ENCODE assay signal across 37 mouse cellular contexts in genomic region chr12:105597135-105597534, GRCm38 (mm10). TPM values are rescaled to one million over a fixed set of nuclear protein-coding genes. Genes with fewer than 3 reads are reported as not detected.
DNase-seq lines count a peak whose midpoint lies in the region; ATAC-seq and TF ChIP-seq lines count a peak whose summit lies in the region.
"Had no signal": no experiment of that assay in that cellular context is flagged by ENCODE, and none has a peak within 500 bp of the region (broad histone marks: within the 10 kb centered on the region; RNA-seq: fewer than 3 reads in every experiment).

No protein-coding gene starts in this region.

- dilution Hi-C loops in CH12.LX (cut with MboI; ENCODE audit: extremely low pct_ligation_motif_present, extremely low pct_unique_long_range_greater_than_20kb, low sequenced_read_pairs) = no loop called here

- H3K9me3 ChIP-seq in kidney, embryonic 14.5 days (ENCODE audit: control insufficient read depth, low read length) = no peaks in the 10 kb centered on the region
- H3K9me3 ChIP-seq in midbrain, embryonic 11.5 days (ENCODE audit: control insufficient read depth, low read length) = no peaks in the 10 kb centered on the region
- no peaks in the 10 kb centered on the region for H3K9me3 ChIP-seq in midbrain, embryonic 13.5 days
- H3K9me3 ChIP-seq in CH12.LX (replicated peaks; ENCODE audit: low read length) = no peaks in the 10 kb centered on the region
- H3K9me3 ChIP-seq in forebrain, embryonic 16.5 days (ENCODE audit: control insufficient read depth, low read length) = no peaks in the 10 kb centered on the region
- H3K9me3 ChIP-seq: embryonic facial prominence, embryonic 10.5 days; embryonic facial prominence, embryonic 15.5 days; forebrain, embryonic 13.5 days; hindbrain, embryonic 12.5 days; intestine, embryonic 15.5 days; limb, embryonic 15.5 days had no signal

- in situ Hi-C loops in CH12.LX (cut with MboI; ENCODE audit: low pct_ligation_motif_present, low pct_unique_long_range_greater_than_20kb, low sequenced_read_pairs) = no loop called here

- no peaks in the 10 kb centered on the region for H3K27me3 ChIP-seq in kidney, embryonic 14.5 days (ENCODE audit: control insufficient read depth, insufficient read depth, low read length)
- no peaks in the 10 kb centered on the region; the same call in 1 of the 2 replicates for H3K27me3 ChIP-seq in midbrain, embryonic 11.5 days (ENCODE audit: control insufficient read depth, insufficient read depth, low read length)
- H3K27me3 ChIP-seq in midbrain, embryonic 13.5 days = no peaks in the 10 kb centered on the region
- no peaks in the 10 kb centered on the region for H3K27me3 ChIP-seq in CH12.LX (replicated peaks)
- no peaks in the 10 kb centered on the region for H3K27me3 ChIP-seq in splenic B cell, adult 2 months (ENCODE audit: control insufficient read depth, insufficient read depth, low read length, poor library complexity, severe bottlenecking)
- H3K27me3 ChIP-seq in forebrain, embryonic 16.5 days (replicated peaks; ENCODE audit: control insufficient read depth, insufficient read depth, low read length) = no peaks in the 10 kb centered on the region
- H3K27me3 ChIP-seq: embryonic facial prominence, embryonic 15.5 days; forebrain, embryonic 13.5 days; hindbrain, embryonic 12.5 days; intestine, embryonic 15.5 days; limb, embryonic 15.5 days had no signal

- H3K36me3 ChIP-seq in kidney, embryonic 14.5 days (ENCODE audit: control insufficient read depth, insufficient read depth, low read length) = no peaks in the 10 kb centered on the region
- no peaks in the 10 kb centered on the region for H3K36me3 ChIP-seq in midbrain, embryonic 11.5 days (ENCODE audit: control insufficient read depth, insufficient read depth, low read length)
- no peaks in the 10 kb centered on the region for H3K36me3 ChIP-seq in midbrain, embryonic 13.5 days
- H3K36me3 ChIP-seq in CH12.LX (replicated peaks in 1 of 2; ENCODE audit: control insufficient read depth in 1 of 2, insufficient read depth in 1 of 2, low read length in 1 of 2) = no peaks in the 10 kb centered on the region
- no peaks in the 10 kb centered on the region for H3K36me3 ChIP-seq in splenic B cell, adult 2 months (ENCODE audit: control insufficient read depth, insufficient read depth, low read length, poor library complexity, severe bottlenecking)
- no peaks in the 10 kb centered on the region for H3K36me3 ChIP-seq in forebrain, embryonic 16.5 days (ENCODE audit: control insufficient read depth, insufficient read depth)
- H3K36me3 ChIP-seq: embryonic facial prominence, embryonic 10.5 days; embryonic facial prominence, embryonic 15.5 days; hindbrain, embryonic 12.5 days; intestine, embryonic 15.5 days; limb, embryonic 15.5 days had no signal

- no peak for DNase-seq in kidney, postnatal 14 days
- DNase-seq in midbrain, embryonic 11.5 days (ENCODE audit: low spot score, missing footprints) = peak; percentile 33
- peak; percentile 92 for DNase-seq in CH12.LX (ENCODE audit: extremely low read depth)
- peak; percentile 94 for DNase-seq in splenic B cell, adult 2 months (ENCODE audit: low read depth, low spot score)
- DNase-seq: adrenal gland, postnatal 36 days; cerebellum, adult 2 months; cerebellum, postnatal 25 days; gastrocnemius, postnatal 25 days; heart, adult 18-20 months; heart, postnatal 36 days; kidney, adult 2 months; kidney, postnatal 4 days; left cerebral cortex, postnatal 4 days; lung, adult 18-20 months; lung, postnatal 4 days; midbrain, embryonic 14.5 days; retina, postnatal 1 day; right cerebral cortex, postnatal 14 days; thymus, postnatal 14 days had no signal

- 61% methylated on average over 8 of the region's 8 CpGs for WGBS in kidney, embryonic 14.5 days
- 80% methylated on average over 8 of the region's 8 CpGs for WGBS in midbrain, embryonic 11.5 days
- whole genome bisulfite sequencing in midbrain, embryonic 13.5 days = 83% methylated on average over 8 of the region's 8 CpGs
- WGBS in forebrain, embryonic 16.5 days = 81% methylated on average over 8 of the region's 8 CpGs

- no peak overlapping the region for H3K4me2 ChIP-seq in kidney, embryonic 14.5 days (replicated peaks; ENCODE audit: low read depth, low read length)
- H3K4me2 ChIP-seq in midbrain, embryonic 11.5 days = no peak overlapping the region
- no peak overlapping the region for H3K4me2 ChIP-seq in midbrain, embryonic 13.5 days (replicated peaks)
- no peak overlapping the region for H3K4me2 ChIP-seq in CH12.LX (ENCODE audit: insufficient read depth, low read depth, poor library complexity, severe bottlenecking)
- no peak overlapping the region for H3K4me2 ChIP-seq in forebrain, embryonic 16.5 days (ENCODE audit: low read length)
- H3K4me2 ChIP-seq: embryonic facial prominence, embryonic 15.5 days; forebrain, embryonic 13.5 days; heart, embryonic 11.5 days; hindbrain, embryonic 12.5 days; intestine, embryonic 15.5 days; limb, embryonic 15.5 days had no signal

- no peaks in the 10 kb centered on the region for H3K79me2 ChIP-seq in CH12.LX (replicated peaks; ENCODE audit: control insufficient read depth, extremely low read depth, insufficient read depth, poor library complexity, severe bottlenecking)

- no peak for TF ChIP-seq POLR2A in CH12.LX (IDR thresholded peaks at IDR 0.05; ENCODE audit: low read depth, low read length)

- TF ChIP-seq CTCF in CH12.LX (conservative IDR thresholded peaks at IDR 0.05 in 1 of 2, IDR thresholded peaks at IDR 0.05 in 1 of 2; ENCODE audit: low read depth in 2 of 2, low read length in 2 of 2) = no peak

- no peak overlapping the region for H3K4me3 ChIP-seq in kidney, embryonic 14.5 days (ENCODE audit: low read length)
- no peak overlapping the region for H3K4me3 ChIP-seq in midbrain, embryonic 11.5 days (ENCODE audit: low read depth, low read length)
- H3K4me3 ChIP-seq in midbrain, embryonic 13.5 days (replicated peaks) = no peak overlapping the region
- no peak overlapping the region for H3K4me3 ChIP-seq in CH12.LX (replicated peaks in 1 of 3; ENCODE audit: low read depth in 2 of 3, low read length in 2 of 3, poor library complexity in 1 of 3)
- H3K4me3 ChIP-seq in forebrain, embryonic 16.5 days (replicated peaks; ENCODE audit: low read length) = no peak overlapping the region
- H3K4me3 ChIP-seq: embryonic facial prominence, embryonic 10.5 days; embryonic facial prominence, embryonic 15.5 days; forebrain, embryonic 13.5 days; hindbrain, embryonic 12.5 days; intestine, embryonic 15.5 days; limb, embryonic 15.5 days; megakaryocyte, embryonic 14.5 days had no signal

- H3K9ac ChIP-seq in kidney, embryonic 14.5 days (ENCODE audit: low read depth, low read length) = no peak overlapping the region
- no peak overlapping the region for H3K9ac ChIP-seq in midbrain, embryonic 11.5 days (ENCODE audit: low read length)
- H3K9ac ChIP-seq in midbrain, embryonic 13.5 days (replicated peaks) = no peak overlapping the region
- H3K9ac ChIP-seq in CH12.LX (ENCODE audit: insufficient read depth, low read depth) = no peak overlapping the region
- no peak overlapping the region for H3K9ac ChIP-seq in forebrain, embryonic 16.5 days (replicated peaks; ENCODE audit: low read depth, low read length)
- H3K9ac ChIP-seq: embryonic facial prominence, embryonic 15.5 days; forebrain, embryonic 13.5 days; hindbrain, embryonic 12.5 days; intestine, embryonic 15.5 days; limb, embryonic 15.5 days had no signal

- ATAC-seq in kidney, embryonic 14.5 days (ENCODE audit: low FRiP score, low TSS enrichment) = peak; percentile 33; the same call in 1 of the 2 replicates
- ATAC-seq in midbrain, embryonic 11.5 days (ENCODE audit: low FRiP score) = no peak
- no peak for ATAC-seq in midbrain, embryonic 13.5 days
- no peak for ATAC-seq in forebrain, embryonic 16.5 days
- ATAC-seq: forebrain, embryonic 13.5 days; hindbrain, postnatal 0 days; intestine, embryonic 15.5 days; lung, postnatal 0 days had no signal

- no peak overlapping the region for H3K27ac ChIP-seq in kidney, embryonic 14.5 days (ENCODE audit: low read depth, low read length)
- no peak overlapping the region for H3K27ac ChIP-seq in midbrain, embryonic 11.5 days (ENCODE audit: low read depth, low read length)
- H3K27ac ChIP-seq in midbrain, embryonic 13.5 days = no peak overlapping the region
- no peak overlapping the region for H3K27ac ChIP-seq in CH12.LX (ENCODE audit: insufficient read depth, low read depth)
- H3K27ac ChIP-seq in forebrain, embryonic 16.5 days (ENCODE audit: low read length) = no peak overlapping the region
- H3K27ac ChIP-seq: embryonic facial prominence, embryonic 10.5 days; embryonic facial prominence, embryonic 15.5 days; forebrain, embryonic 13.5 days; hindbrain, embryonic 12.5 days; hindbrain, postnatal 0 days; intestine, embryonic 15.5 days; limb, embryonic 15.5 days had no signal

- TF ChIP-seq RAD21 in CH12.LX (IDR thresholded peaks at IDR 0.05; ENCODE audit: low read depth, low read length) = no peak

- H3K4me1 ChIP-seq in kidney, embryonic 14.5 days (ENCODE audit: control insufficient read depth, insufficient read depth, low read length) = peaks cover 5% of the 10 kb centered on the region; the same call in 1 of the 2 replicates
- H3K4me1 ChIP-seq in midbrain, embryonic 11.5 days (ENCODE audit: control insufficient read depth, insufficient read depth, low read length) = no peaks in the 10 kb centered on the region; the same call in 1 of the 2 replicates
- peaks cover 16% of the 10 kb centered on the region; the same call in 1 of the 2 replicates for H3K4me1 ChIP-seq in midbrain, embryonic 13.5 days (replicated peaks)
- H3K4me1 ChIP-seq in CH12.LX (ENCODE audit: control insufficient read depth in 1 of 2, insufficient read depth in 2 of 2) = peaks cover 5 to 57% of the 10 kb centered on the region in 2 experiments; a peak in 3 of 4 replicates
- H3K4me1 ChIP-seq in forebrain, embryonic 16.5 days (replicated peaks; ENCODE audit: control insufficient read depth, insufficient read depth, low read length) = peaks cover 6% of the 10 kb centered on the region; the same call in 1 of the 2 replicates
- H3K4me1 ChIP-seq: limb, embryonic 15.5 days; megakaryocyte, embryonic 14.5 days had no signal

- TF ChIP-seq EP300 in CH12.LX (IDR thresholded peaks at IDR 0.05; ENCODE audit: low read length) = peak; percentile 48

RNA-seq across cellular contexts. Expression of gene Bdkrb1, which starts 5.8 kb away (rescaled TPM):
- not detected in 2 replicates for polyA plus RNA-seq in kidney, embryonic 14.5 days (2014; fragmentation: Nextera tagmentation; extraction: Ambion mirVana)
- polyA plus RNA-seq in midbrain, embryonic 11.5 days (2014; fragmentation: Nextera tagmentation; extraction: Ambion mirVana) = 0.12 TPM in 1 of 2 replicates, not detected in the other
- polyA plus RNA-seq in midbrain, embryonic 13.5 days (2015; fragmentation: Nextera tagmentation; extraction: Ambion mirVana) = 0.12 TPM in 1 of 2 replicates, not detected in the other
- total RNA-seq in CH12.LX (2012; rRNA removed) = 0.29 and 0.81 TPM in 2 replicates
- total RNA-seq in CH12.LX (2014; rRNA removed) = 1.00 and 1.5 TPM in 2 replicates
- polyA plus RNA-seq in CH12.LX (2012; ENCODE audit: insufficient read length, low read depth) = 0.87 and 1.0 TPM in 2 replicates
- polyA plus RNA-seq in forebrain, embryonic 16.5 days (2015; fragmentation: Nextera tagmentation; extraction: Ambion mirVana) = 0.19 TPM in 1 of 2 replicates, not detected in the other
- total RNA-seq: adrenal gland, postnatal 36 days; gastrocnemius, adult 18-20 months; gastrocnemius, postnatal 25 days; heart, adult 18-20 months; heart, postnatal 36 days; left cerebral cortex, adult 8-10 months; left cerebral cortex, postnatal 4 days; monocyte, adult 5-6 weeks had no signal
- polyA plus RNA-seq: cerebellum, adult 2 months; forebrain, embryonic 13.5 days; frontal cortex, adult 2 months; heart, embryonic 11.5 days; heart, embryonic 16.5 days; hindbrain, embryonic 12.5 days; hindbrain, postnatal 0 days; kidney, adult 2 months; limb, embryonic 15.5 days; midbrain, embryonic 14.5 days had no signal

RNA-seq across cellular contexts. Expression of gene Bdkrb2, which starts 34.1 kb away (rescaled TPM):
- polyA plus RNA-seq in kidney, embryonic 14.5 days (2014; fragmentation: Nextera tagmentation; extraction: Ambion mirVana) = 0.12 and 0.14 TPM in 2 replicates
- 0.10 and 0.12 TPM in 2 replicates for polyA plus RNA-seq in midbrain, embryonic 11.5 days (2014; fragmentation: Nextera tagmentation; extraction: Ambion mirVana)
- polyA plus RNA-seq in midbrain, embryonic 13.5 days (2015; fragmentation: Nextera tagmentation; extraction: Ambion mirVana) = 0.53 and 0.77 TPM in 2 replicates
- not detected in 2 replicates for total RNA-seq in CH12.LX (2012; rRNA removed)
- total RNA-seq in CH12.LX (2014; rRNA removed) = not detected in 2 replicates
- polyA plus RNA-seq in CH12.LX (2012; ENCODE audit: insufficient read length, low read depth) = 0.06 TPM in 1 of 2 replicates, not detected in the other
- polyA plus RNA-seq in forebrain, embryonic 16.5 days (2015; fragmentation: Nextera tagmentation; extraction: Ambion mirVana) = 0.61 and 0.73 TPM in 2 replicates
- total RNA-seq: monocyte, adult 5-6 weeks had no signal
